Mouse (Mus musculus): ENCODE results near the gene Ermap. TPM values are rescaled to one million over a fixed set of nuclear protein-coding genes. Genes with fewer than 3 reads are reported as not detected.

Gene Ermap
- polyA plus RNA-seq, 1 experiment from 2014 or later, result 2.2 TPM

DNA sequence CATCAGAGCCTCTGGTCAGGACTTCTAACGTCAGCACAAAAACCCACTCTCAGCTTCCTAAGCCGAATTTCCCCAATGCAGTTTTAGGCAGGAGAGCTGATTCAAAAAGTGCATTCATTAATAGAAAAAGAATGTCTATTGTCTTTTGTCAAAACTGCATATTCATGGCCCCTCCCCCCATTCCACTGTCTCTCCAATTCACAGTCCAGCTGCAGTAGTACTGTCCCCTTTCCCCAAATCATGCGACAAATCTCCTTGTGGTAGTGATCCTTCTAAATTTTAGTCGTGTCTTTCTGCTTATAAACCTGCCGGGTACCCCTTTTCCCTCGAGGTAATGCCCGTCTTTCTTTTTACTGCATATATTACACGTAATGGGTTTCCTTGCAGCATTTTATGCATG lies 51.0 kb downstream of the Ermap start:
- Histone ChIP-seq H3K36me3 (ENCODE audit: control insufficient read depth, insufficient read depth, low read length) (peaks cover 42% of the 10 kb centered on the region), H3K9ac (ENCODE audit: low read depth, low read length) (no peak overlapping the region), H3K9me3 (ENCODE audit: control insufficient read depth, low read length) (no peaks in the 10 kb centered on the region), H3K27ac (replicated peaks; ENCODE audit: low read depth, low read length) (no peak overlapping the region; the same call in 1 of the 2 replicates), H3K4me2 (ENCODE audit: low read depth, low read length) (peak overlapping the region; percentile 49; the same call in 1 of the 2 replicates), H3K27me3 (replicated peaks; ENCODE audit: control insufficient read depth, insufficient read depth, low read length) (no peaks in the 10 kb centered on the region), H3K4me1 (ENCODE audit: control insufficient read depth, insufficient read depth, low read length) (no peaks in the 10 kb centered on the region; the same call in 1 of the 2 replicates), H3K4me3 (ENCODE audit: low read depth, low read length) (no peak overlapping the region)
- no peak for ATAC-seq (ENCODE audit: low read depth)
- 54% methylated on average over 8 of the region's 8 CpGs for WGBS
- DNase-seq (ENCODE audit: low spot score), result no peak

- H3K9ac ChIP-seq (ENCODE audit: low read depth, low read length), result peak overlapping the region; percentile 30; the same call in 1 of the 2 replicates
- peak overlapping the region; percentile 48; the same call in 1 of the 2 replicates for H3K27ac ChIP-seq (replicated peaks; ENCODE audit: low read depth, low read length)
- peak; percentile 87 for DNase-seq (ENCODE audit: low spot score)
- 10% methylated on average over 18 of the region's 18 CpGs for WGBS
- H3K9me3 ChIP-seq (ENCODE audit: control insufficient read depth, low read length), result no peaks in the 10 kb centered on the region
- peaks cover 48% of the 10 kb centered on the region for H3K36me3 ChIP-seq (ENCODE audit: control insufficient read depth, insufficient read depth, low read length)
- H3K4me2 ChIP-seq (ENCODE audit: low read depth, low read length), result peak overlapping the region; percentile 49
- H3K4me3 ChIP-seq (ENCODE audit: low read depth, low read length), result peak overlapping the region; percentile 16
- no peaks in the 10 kb centered on the region for H3K27me3 ChIP-seq (replicated peaks; ENCODE audit: control insufficient read depth, insufficient read depth, low read length)
- no peaks in the 10 kb centered on the region; the same call in 1 of the 2 replicates for H3K4me1 ChIP-seq (ENCODE audit: control insufficient read depth, insufficient read depth, low read length)
- peak; percentile 84 for ATAC-seq (ENCODE audit: low read depth)
Measured at GRCm38 (mm10) chr4:119138171-119138570, 51.6 kb downstream of the Ermap start.

DNA sequence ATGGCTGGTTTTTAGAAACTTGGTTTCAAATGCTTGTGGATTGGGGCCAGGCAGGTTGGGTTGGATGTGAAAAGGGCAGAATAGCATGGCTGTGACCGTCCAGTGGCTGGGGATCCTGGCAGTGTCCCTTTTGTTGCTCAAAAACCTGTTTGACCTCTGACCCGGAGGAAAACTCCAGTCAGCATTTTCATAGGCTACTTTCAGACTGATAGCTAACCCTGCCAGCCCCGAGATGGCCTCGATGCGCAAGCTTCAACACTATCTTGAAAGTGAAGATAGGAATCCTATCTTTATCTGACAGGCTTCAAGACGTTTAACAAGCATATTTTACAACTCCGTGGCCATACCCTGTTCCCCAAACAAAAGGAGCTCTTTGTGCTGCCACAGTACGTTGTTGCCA lies 52.5 kb downstream of the Ermap start:
- Histone ChIP-seq H3K36me3 (ENCODE audit: control insufficient read depth, insufficient read depth, low read length) (peaks cover 56% of the 10 kb centered on the region), H3K4me1 (ENCODE audit: control insufficient read depth, insufficient read depth, low read length) (no peaks in the 10 kb centered on the region; the same call in 1 of the 2 replicates), H3K4me2 (ENCODE audit: low read depth, low read length) (no peak overlapping the region), H3K27me3 (replicated peaks; ENCODE audit: control insufficient read depth, insufficient read depth, low read length) (no peaks in the 10 kb centered on the region), H3K4me3 (ENCODE audit: low read depth, low read length) (no peak overlapping the region), H3K9ac (ENCODE audit: low read depth, low read length) (peak overlapping the region; percentile 30; the same call in 1 of the 2 replicates), H3K27ac (replicated peaks; ENCODE audit: low read depth, low read length) (no peak overlapping the region), H3K9me3 (ENCODE audit: control insufficient read depth, low read length) (no peaks in the 10 kb centered on the region)
- ATAC-seq (ENCODE audit: low read depth), result no peak
- WGBS, result 82% methylated on average over 8 of the region's 8 CpGs
- no peak for DNase-seq (ENCODE audit: low spot score)

DNA sequence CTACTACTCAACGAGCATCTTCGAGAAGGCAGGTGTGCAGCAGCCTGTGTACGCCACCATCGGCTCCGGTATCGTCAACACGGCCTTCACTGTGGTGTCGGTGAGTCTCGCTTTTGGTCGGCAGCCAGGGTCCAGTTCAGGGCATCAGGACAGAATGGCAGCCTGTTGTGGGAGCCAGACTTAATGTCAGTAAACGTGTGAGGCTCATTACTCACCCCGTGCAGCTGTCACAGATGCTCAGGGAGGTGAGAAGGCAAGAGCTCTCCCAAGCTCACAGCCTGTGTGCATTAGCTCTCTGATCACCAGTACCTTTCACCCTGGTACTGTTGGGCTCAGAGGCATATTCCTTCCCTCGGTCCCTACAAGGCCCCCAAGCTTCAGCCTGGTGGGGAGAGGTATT lies 56.0 kb downstream of the Ermap start:
- Histone ChIP-seq H3K9me3 (ENCODE audit: control insufficient read depth, low read length) (no peaks in the 10 kb centered on the region), H3K4me3 (ENCODE audit: low read depth, low read length) (no peak overlapping the region), H3K4me2 (ENCODE audit: low read depth, low read length) (no peak overlapping the region), H3K36me3 (ENCODE audit: control insufficient read depth, insufficient read depth, low read length) (peaks cover 78% of the 10 kb centered on the region), H3K9ac (ENCODE audit: low read depth, low read length) (no peak overlapping the region), H3K4me1 (ENCODE audit: control insufficient read depth, insufficient read depth, low read length) (no peaks in the 10 kb centered on the region; the same call in 1 of the 2 replicates), H3K27me3 (replicated peaks; ENCODE audit: control insufficient read depth, insufficient read depth, low read length) (no peaks in the 10 kb centered on the region), H3K27ac (replicated peaks; ENCODE audit: low read depth, low read length) (no peak overlapping the region)
- no peak for DNase-seq (ENCODE audit: low spot score)
- WGBS, result 85% methylated on average over 13 of the region's 13 CpGs
- no peak for ATAC-seq (ENCODE audit: low read depth)

- 84% methylated on average over 13 of the region's 13 CpGs for WGBS
- no peak overlapping the region for H3K9ac ChIP-seq (ENCODE audit: low read depth, low read length)
- peaks cover 84% of the 10 kb centered on the region for H3K36me3 ChIP-seq (ENCODE audit: control insufficient read depth, insufficient read depth, low read length)
- H3K4me3 ChIP-seq (ENCODE audit: low read depth, low read length), result no peak overlapping the region
- ATAC-seq (ENCODE audit: low read depth) (no peak), DNase-seq (ENCODE audit: low spot score) (no peak)
- H3K4me2 ChIP-seq (ENCODE audit: low read depth, low read length), result no peak overlapping the region
- no peak overlapping the region for H3K27ac ChIP-seq (replicated peaks; ENCODE audit: low read depth, low read length)
- H3K4me1 ChIP-seq (ENCODE audit: control insufficient read depth, insufficient read depth, low read length), result no peaks in the 10 kb centered on the region; the same call in 1 of the 2 replicates
- H3K9me3 ChIP-seq (ENCODE audit: control insufficient read depth, low read length), result no peaks in the 10 kb centered on the region
- H3K27me3 ChIP-seq (replicated peaks; ENCODE audit: control insufficient read depth, insufficient read depth, low read length), result no peaks in the 10 kb centered on the region
Measured at GRCm38 (mm10) chr4:119133306-119133705, 56.5 kb downstream of the Ermap start.

- H3K9me3 ChIP-seq (ENCODE audit: control insufficient read depth, low read length), result no peaks in the 10 kb centered on the region
- no peak for DNase-seq (ENCODE audit: low spot score)
- peaks cover 82% of the 10 kb centered on the region for H3K36me3 ChIP-seq (ENCODE audit: control insufficient read depth, insufficient read depth, low read length)
- H3K27me3 ChIP-seq (replicated peaks; ENCODE audit: control insufficient read depth, insufficient read depth, low read length), result no peaks in the 10 kb centered on the region
- H3K4me1 ChIP-seq (ENCODE audit: control insufficient read depth, insufficient read depth, low read length), result no peaks in the 10 kb centered on the region
- H3K4me3 ChIP-seq (ENCODE audit: low read depth, low read length), result no peak overlapping the region
- no peak overlapping the region for H3K4me2 ChIP-seq (ENCODE audit: low read depth, low read length)
- no peak overlapping the region for H3K9ac ChIP-seq (ENCODE audit: low read depth, low read length)
- 79% methylated on average over 8 of the region's 8 CpGs for WGBS
- H3K27ac ChIP-seq (replicated peaks; ENCODE audit: low read depth, low read length), result no peak overlapping the region
- ATAC-seq (ENCODE audit: low read depth), result no peak
Measured at GRCm38 (mm10) chr4:119131189-119131910, 58.5 kb downstream of the Ermap start.

GRCm38 (mm10) chr4:119129096-119129495 lies 60.7 kb downstream of the Ermap start:
- no peak for ATAC-seq (ENCODE audit: low read depth)

GRCm38 (mm10) chr4:119128547-119128946 lies 61.3 kb downstream of the Ermap start:
- no peak overlapping the region for H3K27ac ChIP-seq (replicated peaks; ENCODE audit: low read depth, low read length)
- no peak overlapping the region for H3K9ac ChIP-seq (ENCODE audit: low read depth, low read length)
- no peaks in the 10 kb centered on the region for H3K4me1 ChIP-seq (ENCODE audit: control insufficient read depth, insufficient read depth, low read length)
- no peak overlapping the region for H3K4me3 ChIP-seq (ENCODE audit: low read depth, low read length)
- 79% methylated on average over 7 of the region's 7 CpGs for WGBS
- no peak for ATAC-seq (ENCODE audit: low read depth)
- DNase-seq (ENCODE audit: low spot score), result no peak
- H3K27me3 ChIP-seq (replicated peaks; ENCODE audit: control insufficient read depth, insufficient read depth, low read length), result no peaks in the 10 kb centered on the region
- H3K4me2 ChIP-seq (ENCODE audit: low read depth, low read length), result no peak overlapping the region
- peaks cover 82% of the 10 kb centered on the region for H3K36me3 ChIP-seq (ENCODE audit: control insufficient read depth, insufficient read depth, low read length)
- no peaks in the 10 kb centered on the region for H3K9me3 ChIP-seq (ENCODE audit: control insufficient read depth, low read length)

More at GRCm38 (mm10) chr4:119129096-119129495, 60.7 kb downstream of the Ermap start:
- H3K4me2 ChIP-seq (ENCODE audit: low read depth, low read length), result no peak overlapping the region
- H3K4me3 ChIP-seq (ENCODE audit: low read depth, low read length), result no peak overlapping the region
- no peak overlapping the region for H3K9ac ChIP-seq (ENCODE audit: low read depth, low read length)
- H3K36me3 ChIP-seq (ENCODE audit: control insufficient read depth, insufficient read depth, low read length), result peaks cover 82% of the 10 kb centered on the region
- H3K9me3 ChIP-seq (ENCODE audit: control insufficient read depth, low read length), result no peaks in the 10 kb centered on the region
- H3K27ac ChIP-seq (replicated peaks; ENCODE audit: low read depth, low read length), result no peak overlapping the region
- DNase-seq (ENCODE audit: low spot score), result no peak
- no peaks in the 10 kb centered on the region for H3K4me1 ChIP-seq (ENCODE audit: control insufficient read depth, insufficient read depth, low read length)
- H3K27me3 ChIP-seq (replicated peaks; ENCODE audit: control insufficient read depth, insufficient read depth, low read length), result no peaks in the 10 kb centered on the region
- WGBS, result 88% methylated on average over 1 of the region's 1 CpGs

DNA sequence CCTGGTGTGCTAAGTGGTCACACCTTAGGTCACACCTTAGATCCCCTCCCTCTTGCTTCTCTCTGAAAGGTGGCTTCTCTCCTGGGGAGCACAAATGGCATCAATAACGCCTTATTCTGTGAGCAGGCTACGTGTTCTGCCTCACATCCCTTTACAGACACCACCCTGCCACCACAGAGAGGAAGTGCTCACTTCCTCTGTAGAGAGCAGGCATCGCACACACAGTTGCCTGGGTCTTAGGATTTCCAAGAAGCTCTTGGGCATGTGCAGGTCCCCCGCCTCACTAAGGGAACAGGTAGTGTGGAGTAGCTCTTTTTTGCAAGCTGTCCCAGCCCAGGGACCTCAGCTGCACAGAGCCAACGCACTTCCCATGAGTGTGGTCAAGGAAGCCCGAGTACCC lies 62.6 kb downstream of the Ermap start:
- no peak overlapping the region for H3K9ac ChIP-seq (ENCODE audit: low read depth, low read length)
- no peak for ATAC-seq (ENCODE audit: low read depth)
- H3K36me3 ChIP-seq (ENCODE audit: control insufficient read depth, insufficient read depth, low read length), result peaks cover 82% of the 10 kb centered on the region
- H3K9me3 ChIP-seq (ENCODE audit: control insufficient read depth, low read length), result no peaks in the 10 kb centered on the region
- H3K27me3 ChIP-seq (replicated peaks; ENCODE audit: control insufficient read depth, insufficient read depth, low read length), result no peaks in the 10 kb centered on the region
- H3K27ac ChIP-seq (replicated peaks; ENCODE audit: low read depth, low read length), result no peak overlapping the region
- H3K4me1 ChIP-seq (ENCODE audit: control insufficient read depth, insufficient read depth, low read length), result no peaks in the 10 kb centered on the region
- no peak for DNase-seq (ENCODE audit: low spot score)
- no peak overlapping the region for H3K4me2 ChIP-seq (ENCODE audit: low read depth, low read length)
- H3K4me3 ChIP-seq (ENCODE audit: low read depth, low read length), result no peak overlapping the region
- 84% methylated on average over 6 of the region's 6 CpGs for WGBS

All from embryonic facial prominence, embryonic 14.5 days (tissue).